Mouse (Mus musculus) thymus, adult 2 months (tissue): ENCODE results near the gene Pih1d2.

Experiments used
- CTCF ChIP-seq: fragments of 200-500 bp; IDR thresholded peaks from 2 replicates; pipeline ENCODE4 v1.5.1; 2012; ENCODE audit warnings: mild to moderate bottlenecking, control low read depth, low read length, moderate library complexity, borderline replicate concordance; ENCODE audit not compliant: control insufficient read depth, poor library complexity, insufficient read depth; ENCODE audit errors: extremely low read depth
- POLR2A ChIP-seq: fragments of 200-500 bp; IDR thresholded peaks from 2 replicates; pipeline ENCODE4 v1.6.1; 2012; ENCODE audit warnings: mild to moderate bottlenecking, low read length, control low read depth, moderate library complexity; ENCODE audit not compliant: control insufficient read depth, poor library complexity, insufficient read depth; ENCODE audit errors: extremely low read depth

- TF ChIP-seq CTCF = no peak
- TF ChIP-seq POLR2A = no peak
Observed at GRCm38 (mm10) chr9:50585145-50585818, 31.8 kb upstream of the Pih1d2 start.
